Mouse (Mus musculus) myocyte (in vitro differentiated cells): Measurements from ENCODE around the gene Kiss1. TPM values are rescaled to one million over a fixed set of nuclear protein-coding genes. Genes with fewer than 3 reads are reported as not detected.

Experiments
- H3K27me3 ChIP-seq: one replicate; pipeline ENCODE4 v1.6.1; 2011; ENCODE audit not compliant: control insufficient read depth, insufficient read depth, insufficient read length
- H3K36me3 ChIP-seq: one replicate; pipeline ENCODE4 v1.6.1; 2011; ENCODE audit not compliant: control insufficient read depth, insufficient read depth
- H3K4me2 ChIP-seq: one replicate; pipeline ENCODE4 v1.6.1; 2011; ENCODE audit warnings: low read depth, control low read depth
- H3K4me3 ChIP-seq: one replicate; pipeline ENCODE4 v1.5.1; 2011; ENCODE audit warnings: mild to moderate bottlenecking, control low read depth, moderate library complexity
- H3K79me2 ChIP-seq: one replicate; pipeline ENCODE4 v1.6.1; 2011; ENCODE audit not compliant: control insufficient read depth, insufficient read depth
- H3ac ChIP-seq: one replicate; pipeline ENCODE4 v1.6.1; 2011; ENCODE audit not compliant: control insufficient read depth, insufficient read length
- CEBPB ChIP-seq: IDR thresholded peaks from 2 replicates; pipeline ENCODE4 v1.6.1; 2011; ENCODE audit warnings: mild to moderate bottlenecking, moderate library complexity; ENCODE audit not compliant: poor library complexity, insufficient read depth, severe bottlenecking
- E2F4 ChIP-seq: IDR thresholded peaks from one replicate; pipeline ENCODE4 v1.6.1; 2011; ENCODE audit warnings: mild to moderate bottlenecking, control low read depth, moderate library complexity; ENCODE audit not compliant: insufficient read depth
- MAX ChIP-seq: IDR thresholded peaks from one replicate; pipeline ENCODE4 v1.6.1; 2011; ENCODE audit warnings: low read depth, mild to moderate bottlenecking, control low read depth
- MYOD1 ChIP-seq, 3 experiments: IDR thresholded peaks; one replicate each; pipeline ENCODE4 v1.6.1; 2011; ENCODE audit warnings: control low read depth in 2 of 3, low read depth in 2 of 3, mild to moderate bottlenecking in 2 of 3, moderate library complexity in 1 of 3; ENCODE audit not compliant: insufficient read length in 2 of 3, control insufficient read depth in 1 of 3
- MYOG ChIP-seq, 3 experiments: IDR thresholded peaks; one replicate each; pipeline ENCODE4 v1.6.1; 2011; ENCODE audit warnings: control low read depth in 2 of 3, low read depth in 2 of 3, mild to moderate bottlenecking in 2 of 3; ENCODE audit not compliant: insufficient read length in 2 of 3, control insufficient read depth in 1 of 3, insufficient read depth in 1 of 3
- POLR2A ChIP-seq: IDR thresholded peaks from one replicate; pipeline ENCODE4 v1.6.1; 2011; ENCODE audit warnings: low read depth, mild to moderate bottlenecking, control low read depth, moderate library complexity; ENCODE audit not compliant: insufficient read length
- POLR2AphosphoS2 ChIP-seq: IDR thresholded peaks from one replicate; pipeline ENCODE4 v1.6.1; 2011; ENCODE audit warnings: low read depth, control low read depth; ENCODE audit not compliant: insufficient read length
- REST ChIP-seq: IDR thresholded peaks from one replicate; pipeline ENCODE4 v1.6.1; 2011; ENCODE audit warnings: mild to moderate bottlenecking, control low read depth, moderate library complexity; ENCODE audit not compliant: insufficient read depth, insufficient read length
- SRF ChIP-seq: IDR thresholded peaks from one replicate; pipeline ENCODE4 v1.6.1; 2011; ENCODE audit warnings: low read depth; ENCODE audit not compliant: control insufficient read depth, insufficient read length
- TCF12 ChIP-seq: IDR thresholded peaks from one replicate; pipeline ENCODE4 v1.6.1; 2011; ENCODE audit warnings: mild to moderate bottlenecking, control low read depth; ENCODE audit not compliant: poor library complexity, insufficient read depth, severe bottlenecking
- TCF3 ChIP-seq: IDR thresholded peaks from one replicate; pipeline ENCODE4 v1.6.1; 2011; ENCODE audit warnings: low read depth, control low read depth; ENCODE audit not compliant: insufficient read length
- USF1 ChIP-seq: IDR thresholded peaks from one replicate; pipeline ENCODE4 v1.6.1; 2011; ENCODE audit warnings: low read depth, mild to moderate bottlenecking, control low read depth, moderate library complexity
- polyA plus RNA-seq: library from polyadenylated mRNA; unstranded; fragments of >200 nt; fragmentation: generic; extraction: Trizol; gene quantifications from one replicate; pipeline ENCODE4 v1.2.1, GENCODE M21; 2012; ENCODE audit warnings: missing spikeins

Gene Kiss1
- polyA plus RNA-seq, 1 experiment = not detected

DNA sequence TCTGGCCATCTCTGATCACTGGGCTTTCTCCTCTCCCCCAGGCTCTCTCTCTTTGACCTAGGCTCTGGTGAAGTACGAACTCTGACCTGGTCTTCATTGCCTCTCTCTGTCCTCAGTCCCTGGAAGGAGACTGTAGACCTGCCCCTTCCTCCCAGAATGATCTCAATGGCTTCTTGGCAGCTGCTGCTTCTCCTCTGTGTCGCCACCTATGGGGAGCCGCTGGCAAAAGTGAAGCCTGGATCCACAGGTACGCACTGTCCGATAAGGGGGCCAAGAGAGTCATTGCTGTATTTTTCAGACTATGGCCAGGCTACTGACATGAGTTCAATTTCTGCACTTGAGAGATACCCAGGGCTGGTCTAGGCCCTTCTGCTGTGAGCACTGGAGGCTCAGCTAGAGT lies 5.4 kb downstream of the Kiss1 start:
- no peaks in the 10 kb centered on the region for H3K79me2 ChIP-seq
- no peak overlapping the region for H3K4me3 ChIP-seq
- TF ChIP-seq MYOD1 (IDR thresholded peaks at IDR 0.05; ENCODE audit: control insufficient read depth in 1 of 3, insufficient read length in 2 of 3, low read depth in 2 of 3) (no peak), CEBPB (no peak), E2F4 (no peak), POLR2AphosphoS2 (no peak), REST (no peak), TCF12 (no peak), SRF (no peak), TCF3 (no peak), MAX (no peak), MYOG (IDR thresholded peaks at IDR 0.05; ENCODE audit: control insufficient read depth in 1 of 3, insufficient read depth in 1 of 3, insufficient read length in 2 of 3, low read depth in 2 of 3) (no peak), USF1 (no peak), POLR2A (no peak)
- H3K36me3 ChIP-seq = no peaks in the 10 kb centered on the region
- H3ac ChIP-seq = no peak overlapping the region
- H3K4me2 ChIP-seq = no peak overlapping the region
- H3K27me3 ChIP-seq = peaks cover 34% of the 10 kb centered on the region

DNA sequence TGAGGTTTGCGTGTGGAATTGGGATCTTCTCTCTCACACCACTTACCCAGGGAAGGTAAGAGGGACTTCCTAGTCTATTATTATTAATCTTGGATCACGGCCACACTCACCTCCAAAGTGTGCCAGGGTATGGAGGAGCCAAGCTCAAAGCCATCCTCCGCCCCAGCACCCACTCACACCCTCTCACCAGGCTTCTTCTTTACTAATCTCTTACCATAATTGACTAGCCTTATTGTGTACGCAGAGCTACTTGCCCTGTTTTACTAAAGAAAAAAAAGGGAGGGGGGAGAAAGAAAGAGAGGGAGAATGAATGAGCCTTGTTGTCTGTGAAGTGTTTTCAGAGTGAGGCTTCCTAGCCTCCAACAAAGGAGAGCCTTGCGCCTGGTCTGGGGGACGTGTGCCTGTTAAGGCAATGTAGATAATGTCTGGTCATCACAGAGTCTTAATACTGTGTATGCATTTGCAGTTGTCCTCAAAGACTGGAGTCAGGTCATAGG lies 6.7 kb downstream of the Kiss1 start:
- Histone ChIP-seq H3K4me3 (no peak overlapping the region), H3ac (no peak overlapping the region), H3K79me2 (no peaks in the 10 kb centered on the region), H3K36me3 (no peaks in the 10 kb centered on the region), H3K27me3 (peaks cover 34% of the 10 kb centered on the region), H3K4me2 (no peak overlapping the region)
- TF ChIP-seq MYOD1 (IDR thresholded peaks at IDR 0.05; ENCODE audit: control insufficient read depth in 1 of 3, insufficient read length in 2 of 3, low read depth in 2 of 3) = no peak
- no peak for TF ChIP-seq TCF12
- TF ChIP-seq REST = no peak
- no peak for TF ChIP-seq SRF
- no peak for TF ChIP-seq MYOG (IDR thresholded peaks at IDR 0.05; ENCODE audit: control insufficient read depth in 1 of 3, insufficient read depth in 1 of 3, insufficient read length in 2 of 3, low read depth in 2 of 3)
- no peak for TF ChIP-seq POLR2A
- no peak for TF ChIP-seq E2F4
- TF ChIP-seq CEBPB = no peak

DNA sequence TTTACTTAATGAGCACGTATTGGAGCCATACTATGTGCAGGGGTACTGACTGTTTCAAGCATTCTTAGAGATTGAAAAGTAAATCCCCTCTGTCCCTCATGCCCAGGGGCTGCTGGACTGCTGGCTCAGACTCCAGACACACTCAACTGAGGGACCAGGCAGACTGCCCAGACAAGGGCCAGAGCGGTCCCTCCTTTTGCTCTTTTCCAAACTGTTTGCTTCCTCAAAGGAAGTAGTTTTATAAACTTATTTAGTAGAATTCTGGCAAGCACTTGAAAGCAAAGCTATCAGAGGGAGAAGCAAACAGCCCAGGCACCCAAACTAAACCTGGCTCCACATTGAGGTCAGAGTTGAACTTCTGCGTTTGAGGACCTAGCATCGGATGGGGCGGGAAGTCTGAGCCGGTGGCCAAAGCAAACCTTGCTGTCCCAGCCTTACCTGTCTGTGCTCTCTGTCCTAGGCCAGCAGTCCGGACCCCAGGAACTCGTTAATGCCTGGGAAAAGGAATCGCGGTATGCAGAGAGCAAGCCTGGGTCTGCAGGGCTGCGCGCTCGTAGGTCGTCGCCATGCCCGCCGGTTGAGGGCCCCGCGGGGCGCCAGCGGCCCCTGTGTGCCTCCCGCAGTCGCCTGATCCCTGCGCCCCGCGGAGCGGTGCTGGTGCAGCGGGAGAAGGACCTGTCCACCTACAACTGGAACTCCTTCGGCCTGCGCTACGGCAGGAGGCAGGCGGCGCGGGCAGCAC lies 7.4 kb downstream of the Kiss1 start:
- Histone ChIP-seq H3K36me3 (no peaks in the 10 kb centered on the region), H3K27me3 (peaks cover 34% of the 10 kb centered on the region), H3K79me2 (no peaks in the 10 kb centered on the region), H3K4me3 (no peak overlapping the region), H3ac (no peak overlapping the region), H3K4me2 (no peak overlapping the region)
- TF ChIP-seq MYOD1 (IDR thresholded peaks at IDR 0.05; ENCODE audit: control insufficient read depth in 1 of 3, insufficient read length in 2 of 3, low read depth in 2 of 3) = no peak
- no peak for TF ChIP-seq SRF
- no peak for TF ChIP-seq POLR2AphosphoS2
- no peak for TF ChIP-seq E2F4
- TF ChIP-seq MAX = no peak
- no peak for TF ChIP-seq REST
- TF ChIP-seq TCF3 = no peak
- no peak for TF ChIP-seq USF1
- TF ChIP-seq CEBPB = no peak
- no peak for TF ChIP-seq POLR2A
- TF ChIP-seq TCF12 = no peak
- no peak for TF ChIP-seq MYOG (IDR thresholded peaks at IDR 0.05; ENCODE audit: control insufficient read depth in 1 of 3, insufficient read depth in 1 of 3, insufficient read length in 2 of 3, low read depth in 2 of 3)

DNA sequence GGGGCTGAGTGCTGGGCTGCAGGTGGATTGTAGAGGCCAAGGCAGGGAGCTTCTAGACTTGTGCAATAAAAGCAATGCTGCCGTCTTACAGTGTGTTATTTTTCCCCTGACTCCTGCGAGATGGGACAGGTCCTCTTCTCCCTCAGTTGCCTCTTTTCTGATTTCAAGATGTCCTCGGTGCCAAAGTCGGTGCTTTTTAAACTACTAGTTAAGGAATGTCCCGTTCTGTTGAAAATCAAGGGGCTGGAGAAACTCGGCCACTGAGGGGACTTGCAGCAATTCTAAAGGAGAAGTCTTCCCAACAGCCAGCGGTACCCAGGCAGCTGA lies 7.9 kb downstream of the Kiss1 start:
- Histone ChIP-seq H3K79me2 (no peaks in the 10 kb centered on the region), H3K36me3 (no peaks in the 10 kb centered on the region), H3K27me3 (peaks cover 37% of the 10 kb centered on the region), H3K4me2 (no peak overlapping the region), H3K4me3 (no peak overlapping the region), H3ac (no peak overlapping the region)
- TF ChIP-seq POLR2A (no peak), CEBPB (no peak), MYOD1 (IDR thresholded peaks at IDR 0.05; ENCODE audit: control insufficient read depth in 1 of 3, insufficient read length in 2 of 3, low read depth in 2 of 3) (no peak), E2F4 (no peak), MAX (no peak), REST (no peak), TCF3 (no peak), MYOG (IDR thresholded peaks at IDR 0.05; ENCODE audit: control insufficient read depth in 1 of 3, insufficient read depth in 1 of 3, insufficient read length in 2 of 3, low read depth in 2 of 3) (no peak), TCF12 (no peak), SRF (no peak), USF1 (no peak)
